Mouse (Mus musculus) layer of hippocampus, adult 18-20 months (tissue): Measurements from ENCODE around the gene Fzd9. TPM values are rescaled to one million over a fixed set of nuclear protein-coding genes. Genes with fewer than 3 reads are reported as not detected.
"Not testable (repeated sequence)": the region's sequence is repeated elsewhere in the genome, so short reads cannot be mapped to it uniquely, and the experiment has no call there.

Source experiments
- DNase-seq, 2 experiments: peaks; one replicate each; pipeline ENCODE4 v3.0.0; 2022; ENCODE audit warnings: low spot score in 2 of 2
- total RNA-seq, 2 experiments: library from RNA; stranded (reverse); gene quantifications; 2 replicates each; pipeline ENCODE4 v1.2.3; 2021

The Fzd9 gene
- total RNA-seq, 2 experiments from 2014 or later, result 5.6 to 5.8 TPM

- no peak for DNase-seq
Observed at GRCm38 (mm10) chr5:135250186-135251078, 598 bp downstream of the Fzd9 start.

- no peak for DNase-seq
Observed at GRCm38 (mm10) chr5:135248956-135249676, 1.9 kb downstream of the Fzd9 start.

GRCm38 (mm10) chr5:135247337-135247736, 3.7 kb downstream of the Fzd9 start:
- DNase-seq, result no peak

- DNase-seq, result no peak
Observed at GRCm38 (mm10) chr5:135246531-135246930, 4.5 kb downstream of the Fzd9 start.

GRCm38 (mm10) chr5:135243166-135243565, 7.9 kb downstream of the Fzd9 start:
- DNase-seq, result no peak

GRCm38 (mm10) chr5:135242608-135243007, 8.4 kb downstream of the Fzd9 start:
- no peak for DNase-seq

GRCm38 (mm10) chr5:135242136-135242535, 8.9 kb downstream of the Fzd9 start:
- no peak for DNase-seq

GRCm38 (mm10) chr5:135241474-135241873, 9.6 kb downstream of the Fzd9 start:
- no peak for DNase-seq

GRCm38 (mm10) chr5:135238832-135239231, 12.2 kb downstream of the Fzd9 start:
- no peak for DNase-seq

- peak; percentile 33 to 76 for DNase-seq
Observed at GRCm38 (mm10) chr5:135236571-135236970, 14.5 kb downstream of the Fzd9 start.

- DNase-seq, result no peak
Observed at GRCm38 (mm10) chr5:135233166-135233920, 17.7 kb downstream of the Fzd9 start.

- DNase-seq, result no peak
Observed at GRCm38 (mm10) chr5:135230186-135230585, 20.8 kb downstream of the Fzd9 start.

- not testable (repeated sequence) for DNase-seq
Observed at GRCm38 (mm10) chr5:135225879-135226278, 25.2 kb downstream of the Fzd9 start.

- no peak for DNase-seq
Observed at GRCm38 (mm10) chr5:135224169-135224568, 26.9 kb downstream of the Fzd9 start.

GRCm38 (mm10) chr5:135222066-135222465, 29.0 kb downstream of the Fzd9 start:
- no peak for DNase-seq

- no peak for DNase-seq
Observed at GRCm38 (mm10) chr5:135220941-135221340, 30.1 kb downstream of the Fzd9 start.

- DNase-seq, result no peak
Observed at GRCm38 (mm10) chr5:135216871-135217270, 34.2 kb downstream of the Fzd9 start.

GRCm38 (mm10) chr5:135208197-135208596, 42.8 kb downstream of the Fzd9 start:
- no peak for DNase-seq

GRCm38 (mm10) chr5:135202763-135203162, 48.3 kb downstream of the Fzd9 start:
- DNase-seq, result no peak
